Mouse (Mus musculus) liver, postnatal 0 days (tissue): ENCODE measurements around the gene Scap.

Source experiments
- CTCF ChIP-seq: sonication (generic); IDR thresholded peaks from 2 replicates; pipeline ENCODE4 v1.5.1; 2016; ENCODE audit warnings: antibody characterized with exemption, low read depth
- EP300 ChIP-seq: IDR thresholded peaks from 2 replicates; pipeline ENCODE4 v1.6.1; 2016; ENCODE audit warnings: antibody characterized with exemption, low read depth, mild to moderate bottlenecking

DNA sequence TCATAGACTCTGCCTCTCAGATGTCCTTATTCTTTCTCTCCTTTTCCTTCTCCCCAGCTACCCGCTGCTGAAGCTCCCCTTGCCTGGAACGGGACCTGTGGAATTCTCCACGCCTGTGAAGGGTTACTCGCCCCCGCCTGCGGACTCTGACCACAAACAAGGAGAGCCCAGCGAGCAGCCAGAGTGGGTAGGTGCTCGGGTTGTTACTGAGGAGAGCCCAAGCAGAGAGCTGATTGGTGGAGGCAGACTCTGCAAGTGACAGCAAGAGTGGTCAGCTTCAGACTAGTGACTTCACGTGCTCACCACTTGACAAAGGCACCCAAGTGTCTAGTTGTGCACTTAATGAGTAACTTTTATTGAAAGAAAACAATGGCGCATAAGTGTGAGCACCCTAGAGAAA, 29.2 kb downstream of the Scap start:
- TF ChIP-seq EP300, result no peak
- no peak for TF ChIP-seq CTCF
